Mouse (Mus musculus) c-Kit-positive CD71-positive TER-119-negative erythroid progenitor cells, embryonic 14.5 days (primary cell): Measurements from ENCODE around the gene Cc2d1a.

ENCODE experiments used
- DNase-seq: peaks from one replicate; pipeline ENCODE4 v3.0.0-alpha.2; 2013; ENCODE audit warnings: low read depth

Cc2d1a gene

GRCm38 (mm10) chr8:84147769-84148530, at the start of gene Cc2d1a, which contains the start of gene 4930432K21Rik:
Gene Cc2d1a (minus strand): TSS chr8:84147936.
Gene 4930432K21Rik (plus strand): TSS chr8:84148025.
- peak; percentile 92 for DNase-seq

DNA sequence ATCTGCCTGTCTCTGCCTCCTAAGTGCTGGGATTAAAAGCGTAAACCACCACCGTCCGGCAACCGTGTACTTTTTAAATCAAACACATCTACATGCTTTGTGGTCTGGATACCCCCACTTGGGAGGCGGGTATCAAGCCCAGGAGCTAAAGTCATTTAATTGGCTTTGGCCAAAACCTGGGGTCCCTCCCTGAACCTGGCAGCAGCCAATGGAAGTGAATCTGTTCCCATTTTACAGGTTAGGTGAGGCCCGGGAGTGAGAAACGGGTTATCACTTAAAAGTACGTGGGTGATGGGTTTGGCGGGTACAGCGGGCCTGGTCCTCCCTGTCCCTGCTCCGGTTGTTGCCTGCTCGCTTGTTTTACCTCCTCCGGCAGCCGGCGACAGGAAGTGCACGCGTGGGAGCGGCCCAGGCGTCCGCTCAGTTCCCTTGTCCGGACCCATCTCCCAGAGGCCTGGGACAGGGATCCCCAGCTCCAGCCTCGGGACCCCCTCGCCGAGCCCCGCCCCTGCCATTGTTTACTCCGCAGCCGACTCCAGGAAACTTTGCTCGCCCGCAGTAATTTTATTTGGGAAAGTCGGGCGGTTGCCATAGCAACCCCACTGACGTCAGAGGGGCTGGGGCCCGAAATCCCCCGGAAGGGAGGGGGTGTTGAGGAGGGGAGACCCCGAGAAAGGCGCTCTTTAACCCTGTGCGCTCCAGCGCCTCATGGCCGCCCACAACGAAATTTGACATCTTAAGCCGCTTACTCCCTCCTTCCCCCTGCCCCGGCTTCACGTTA, 49.6 kb upstream of the Cc2d1a start:
- DNase-seq, result no peak

- DNase-seq, result no peak
These were observed 46.5 kb upstream of the Cc2d1a start for GRCm38 (mm10) chr8:84194224-84194743.

- no peak for DNase-seq
These were observed 45.8 kb upstream of the Cc2d1a start for GRCm38 (mm10) chr8:84193566-84193965.

DNA sequence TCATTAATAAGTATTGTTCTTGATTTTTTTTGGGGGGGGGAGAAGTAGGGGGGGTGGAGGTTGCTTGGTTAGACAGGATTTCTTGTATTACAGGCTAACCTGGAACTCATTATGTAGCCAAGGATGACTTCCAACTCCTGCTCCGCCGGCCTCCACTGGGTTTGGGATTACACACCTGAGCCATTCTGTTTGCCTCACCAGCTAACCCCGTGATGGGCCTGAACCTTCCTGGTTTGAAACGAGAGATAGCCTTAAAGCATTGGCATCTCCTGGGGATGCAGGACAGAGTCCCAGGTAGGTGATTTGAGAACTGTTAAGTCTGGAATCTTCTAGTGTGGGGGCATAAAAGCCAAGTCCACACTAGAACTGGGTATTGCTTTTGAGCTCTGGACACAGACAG, 45.4 kb upstream of the Cc2d1a start:
- no peak for DNase-seq

DNA sequence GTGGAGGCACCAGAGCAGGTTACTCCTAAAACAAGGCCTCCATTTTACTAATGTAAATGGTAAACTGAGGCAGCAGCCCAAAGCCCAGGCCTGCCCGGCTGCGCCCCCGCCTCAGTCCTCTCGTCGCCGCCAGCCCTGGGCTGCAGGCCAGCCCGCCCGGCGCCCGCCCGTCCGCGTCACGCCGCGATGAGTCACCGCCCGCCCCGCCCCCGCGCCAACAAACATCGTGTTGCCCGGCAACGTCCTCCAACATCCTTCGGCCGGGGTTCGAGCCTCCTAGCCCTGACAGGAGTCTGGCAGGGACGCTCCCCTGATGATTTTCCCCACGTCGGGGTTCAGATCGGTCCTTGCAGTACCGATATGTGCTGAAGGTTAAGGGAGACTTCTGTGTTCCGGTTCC, 44.8 kb upstream of the Cc2d1a start:
- no peak for DNase-seq

GRCm38 (mm10) chr8:84192023-84192422, 44.3 kb upstream of the Cc2d1a start:
- DNase-seq, result no peak

DNA sequence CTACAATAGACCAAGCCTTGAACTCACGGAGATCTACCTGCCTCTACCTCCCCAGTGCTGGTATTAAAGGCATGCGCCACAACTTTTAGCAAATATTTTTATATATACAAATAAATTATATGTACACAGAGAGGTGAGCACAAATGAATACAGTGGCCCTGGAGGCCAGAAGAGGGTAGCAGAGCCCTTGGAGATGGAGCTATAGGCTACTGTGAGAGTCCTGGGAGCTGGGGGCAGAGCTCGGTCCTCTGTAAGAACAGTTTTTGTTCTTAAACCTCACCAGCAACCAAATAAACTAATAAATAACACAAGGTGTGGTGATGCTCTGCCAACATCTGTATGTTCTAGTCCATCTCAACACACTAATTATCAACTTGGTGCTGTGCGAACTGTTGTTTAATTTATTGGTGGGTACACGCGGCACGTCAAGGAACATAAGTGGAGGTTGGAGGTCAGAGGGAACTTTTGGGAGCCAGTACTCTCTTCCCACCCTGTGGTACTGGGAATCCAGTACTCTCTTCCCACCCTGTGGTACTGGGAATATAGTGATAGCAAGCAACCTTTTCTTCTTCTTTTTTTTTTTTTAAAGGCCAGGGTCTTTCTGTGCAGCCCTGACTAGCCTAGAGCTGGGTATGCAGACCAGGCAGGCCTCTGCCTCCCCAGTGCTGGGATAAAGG, 42.6 kb upstream of the Cc2d1a start:
- no peak for DNase-seq

DNA sequence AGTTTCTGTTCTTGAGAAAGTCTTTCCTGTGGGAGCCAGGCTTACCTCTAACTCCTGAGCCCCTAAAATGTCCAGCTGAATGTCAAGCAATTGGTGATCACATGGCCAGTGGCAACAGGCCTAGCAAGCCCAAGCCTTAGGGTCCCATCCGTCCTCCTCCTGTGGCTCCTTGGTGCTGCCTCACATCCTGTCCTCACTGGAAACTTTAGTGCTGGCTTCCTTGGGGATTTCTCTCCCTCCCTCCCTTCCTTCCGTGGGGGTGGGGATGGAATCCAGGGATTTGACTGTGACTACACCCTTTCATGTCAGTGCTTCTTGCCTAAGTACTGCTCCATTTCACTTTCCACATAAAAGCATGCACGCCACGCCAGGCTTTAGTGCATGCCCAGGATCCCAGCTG, 41.9 kb upstream of the Cc2d1a start:
- DNase-seq, result no peak

DNA sequence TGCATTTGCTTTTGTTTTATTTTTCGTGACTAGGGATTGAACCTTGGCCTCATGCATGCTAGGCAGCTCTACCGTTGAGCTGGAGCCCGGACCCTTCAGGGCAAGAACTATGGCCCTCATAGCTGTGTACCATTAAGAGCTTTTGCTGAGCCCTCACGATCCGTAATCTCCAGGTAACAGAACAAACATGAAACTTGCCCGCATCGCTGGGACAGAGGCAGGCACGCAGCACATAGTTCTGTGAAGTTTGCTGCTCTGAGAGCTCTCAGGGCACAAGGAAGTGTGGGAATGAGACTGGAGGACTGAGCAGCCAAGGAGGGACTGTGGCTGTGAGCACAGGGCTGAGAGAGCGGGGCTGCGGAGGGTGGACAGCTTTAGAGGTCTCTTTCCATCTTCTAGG, 40.9 kb upstream of the Cc2d1a start:
- no peak for DNase-seq

DNA sequence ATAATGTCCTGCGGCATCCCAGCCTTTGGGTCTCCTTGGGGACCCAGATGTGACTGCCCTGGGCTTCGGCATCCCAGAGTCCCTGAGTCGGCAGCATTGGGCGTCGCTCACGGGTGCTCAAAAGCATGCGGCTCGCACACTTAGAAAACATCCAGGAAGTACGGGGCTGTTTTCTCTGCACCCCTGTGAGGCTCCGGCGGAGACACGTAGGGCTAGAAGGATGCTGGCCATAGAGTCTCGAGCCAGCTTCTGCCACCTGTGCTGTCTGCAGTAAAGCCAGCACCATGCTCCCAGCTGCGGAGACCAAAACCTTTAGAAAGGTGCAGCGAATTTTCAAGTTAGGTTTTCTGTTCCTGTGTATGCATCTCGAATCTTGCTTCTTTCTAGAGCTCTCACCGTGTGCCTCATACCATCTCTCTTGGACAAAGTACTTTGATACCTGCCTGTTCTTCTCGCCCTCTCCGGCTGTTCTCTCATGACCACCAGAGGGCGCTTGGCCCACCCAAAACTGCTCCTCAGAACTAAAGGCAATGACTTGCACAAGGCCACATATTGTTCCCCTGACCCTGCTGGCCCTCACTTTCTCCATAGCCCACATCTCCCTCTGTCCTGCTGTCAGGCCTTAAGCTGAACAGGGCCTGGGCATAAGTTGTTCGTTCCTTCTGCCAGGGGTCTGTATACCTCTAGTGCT, 39.5 kb upstream of the Cc2d1a start:
- DNase-seq, result peak; percentile 83

GRCm38 (mm10) chr8:84186547-84186946, 38.8 kb upstream of the Cc2d1a start:
- no peak for DNase-seq

DNA sequence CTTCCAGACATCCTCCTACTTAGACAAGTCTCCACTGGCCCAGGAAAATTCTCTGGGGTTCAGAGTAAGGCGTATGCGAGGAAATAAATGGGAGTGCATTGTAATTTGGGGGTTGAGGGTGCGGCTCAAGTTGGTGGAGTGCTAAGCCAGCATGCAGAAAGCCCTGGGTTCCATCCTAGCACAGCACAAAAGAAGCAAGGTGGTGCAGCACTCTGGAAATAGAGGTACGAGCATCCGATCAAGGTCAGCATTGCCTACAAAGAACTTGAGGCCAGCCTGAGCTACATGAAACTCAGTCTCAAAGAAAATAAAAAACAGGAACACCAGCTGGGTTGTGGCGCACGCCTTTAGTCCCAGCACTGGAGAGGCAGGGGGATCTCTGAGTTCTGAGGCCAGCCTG, 37.4 kb upstream of the Cc2d1a start, which contains the start of gene Nanos3:
Gene Nanos3 (minus strand): TSS at position 101 of the 400 bp plus-strand sequence.
- DNase-seq, result no peak

GRCm38 (mm10) chr8:84184085-84185043, 36.6 kb upstream of the Cc2d1a start:
- no peak for DNase-seq

DNA sequence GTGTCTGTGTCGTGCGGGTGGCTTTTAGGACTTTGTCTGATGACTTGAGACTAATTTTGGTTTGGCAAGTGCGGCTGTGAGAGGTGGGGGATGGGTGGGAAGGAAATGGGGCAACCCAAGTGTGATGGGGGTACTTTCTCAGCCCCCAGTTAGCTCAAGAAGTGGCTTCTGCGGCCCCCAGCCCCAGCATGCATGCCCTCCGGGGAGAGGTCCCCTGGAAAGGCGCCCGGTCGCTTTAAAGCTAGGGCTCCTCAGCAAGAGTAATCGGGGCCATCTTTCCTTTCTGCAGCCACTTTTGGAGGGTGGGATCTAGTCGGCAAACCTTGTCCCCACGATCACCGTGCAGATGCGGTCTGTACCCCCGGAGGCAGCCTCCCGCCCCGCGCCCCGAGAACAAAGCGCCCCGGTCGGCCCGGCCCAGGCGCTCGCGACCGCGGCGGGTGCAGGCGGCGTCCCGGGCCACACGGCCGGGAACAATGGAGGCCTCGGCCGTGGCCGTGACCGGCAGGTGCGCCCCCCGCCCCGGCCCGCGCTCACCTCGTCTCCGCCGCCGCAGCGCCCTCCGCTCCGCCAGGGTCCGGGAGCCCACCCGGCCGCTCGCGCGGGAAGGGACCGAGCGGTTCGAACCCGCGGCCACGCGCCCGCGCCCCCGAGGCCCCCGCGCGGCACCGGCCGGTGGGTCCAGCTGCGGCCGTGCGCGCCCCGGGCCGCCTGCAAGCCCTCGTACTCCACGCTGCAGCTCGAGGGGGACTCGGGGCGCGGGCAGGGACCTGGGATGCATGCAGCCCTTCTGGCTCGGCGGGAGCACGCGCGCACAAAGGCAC, 35.7 kb upstream of the Cc2d1a start:
- no peak for DNase-seq

GRCm38 (mm10) chr8:84182833-84183232, 35.1 kb upstream of the Cc2d1a start:
- DNase-seq, result no peak

GRCm38 (mm10) chr8:84180530-84181190, 32.9 kb upstream of the Cc2d1a start:
- DNase-seq, result no peak

DNA sequence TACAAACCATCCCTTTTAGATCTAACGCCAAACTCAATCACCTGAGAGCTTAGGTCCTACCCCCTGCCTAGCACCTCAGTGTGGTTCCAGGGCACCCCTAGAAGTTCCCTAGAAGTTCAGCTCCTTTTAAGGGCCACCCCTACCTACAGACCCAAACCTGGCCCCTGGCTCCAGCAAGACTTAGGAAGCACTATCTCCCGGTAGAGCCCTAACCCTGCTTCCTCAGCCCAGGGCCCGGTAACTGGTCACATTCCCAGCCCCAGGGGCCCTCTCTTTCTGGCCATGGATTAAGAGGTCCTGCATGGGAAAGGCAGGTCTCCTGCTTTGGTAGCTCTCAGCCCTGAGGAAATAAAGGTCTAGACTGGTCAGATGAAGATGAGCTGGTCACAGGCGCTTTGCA, 32.2 kb upstream of the Cc2d1a start:
- DNase-seq, result no peak

DNA sequence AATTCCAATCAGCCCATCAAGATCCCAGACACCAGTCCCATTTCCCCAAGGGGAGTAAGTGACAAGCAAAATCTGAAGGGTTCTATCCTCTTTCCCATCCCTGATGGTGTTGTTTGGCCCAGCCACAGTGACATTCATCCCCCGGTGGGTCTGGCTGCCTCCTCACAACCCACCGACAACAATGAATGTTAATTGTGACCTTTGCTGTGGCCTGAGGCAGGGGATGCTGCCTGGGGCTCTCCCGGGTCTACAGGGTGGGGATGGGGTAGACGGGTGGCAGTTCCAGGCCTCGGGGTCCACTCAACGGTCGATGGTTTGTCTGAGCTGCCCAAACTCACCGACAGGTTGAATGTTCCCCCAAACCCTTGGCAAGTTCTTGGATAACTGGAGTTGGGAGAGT, 30.9 kb upstream of the Cc2d1a start:
- DNase-seq, result no peak
